In genomic region chr13:113594361-113594760, GRCm38 (mm10) we compare ENCODE assay signal across 21 mouse cellular contexts. TPM values are rescaled to one million over a fixed set of nuclear protein-coding genes. Genes with fewer than 3 reads are reported as not detected.
DNase-seq lines count a peak whose midpoint lies in the region; ATAC-seq and TF ChIP-seq lines count a peak whose summit lies in the region.
"Had no signal": no experiment of that assay in that cellular context is flagged by ENCODE, and none has a peak within 500 bp of the region (broad histone marks: within the 10 kb centered on the region; RNA-seq: fewer than 3 reads in every experiment).

No protein-coding gene starts in this region.

- no peak for TF ChIP-seq CTCF in forebrain, postnatal 0 days (IDR thresholded peaks at IDR 0.05; ENCODE audit: low read depth)
- TF ChIP-seq CTCF in E14TG2a.4 (conservative IDR thresholded peaks at IDR 0.05; ENCODE audit: low read length): no peak

- peaks cover 33% of the 10 kb centered on the region for H3K36me3 ChIP-seq in embryonic facial prominence, embryonic 13.5 days
- H3K36me3 ChIP-seq in embryonic facial prominence, embryonic 10.5 days (replicated peaks): peaks cover 53% of the 10 kb centered on the region
- H3K36me3 ChIP-seq in forebrain, postnatal 0 days (ENCODE audit: insufficient read depth): peaks cover 13% of the 10 kb centered on the region; the same call in 1 of the 2 replicates
- H3K36me3 ChIP-seq in forebrain, embryonic 11.5 days (ENCODE audit: control insufficient read depth, insufficient read depth, low read length): peaks cover 2% of the 10 kb centered on the region
- H3K36me3 ChIP-seq in E14TG2a.4 (ENCODE audit: insufficient read depth, low read length): peaks cover 54% of the 10 kb centered on the region
- H3K36me3 ChIP-seq in limb, embryonic 13.5 days: peaks cover 42% of the 10 kb centered on the region

- no peaks in the 10 kb centered on the region for H3K27me3 ChIP-seq in embryonic facial prominence, embryonic 13.5 days
- H3K27me3 ChIP-seq in embryonic facial prominence, embryonic 10.5 days (replicated peaks; ENCODE audit: low read depth, poor library complexity, severe bottlenecking): no peaks in the 10 kb centered on the region
- H3K27me3 ChIP-seq in forebrain, postnatal 0 days (ENCODE audit: insufficient read depth, low read length): no peaks in the 10 kb centered on the region
- H3K27me3 ChIP-seq in forebrain, embryonic 11.5 days (ENCODE audit: control insufficient read depth, insufficient read depth, low read length): no peaks in the 10 kb centered on the region
- H3K27me3 ChIP-seq in E14TG2a.4 (ENCODE audit: insufficient read depth, low read length): no peaks in the 10 kb centered on the region
- no peaks in the 10 kb centered on the region for H3K27me3 ChIP-seq in limb, embryonic 13.5 days
- H3K27me3 ChIP-seq: hindbrain, embryonic 15.5 days; Patski had no signal

- no peak for DNase-seq in embryonic facial prominence, embryonic 10.5 days (ENCODE audit: low spot score)
- DNase-seq in forebrain, postnatal 0 days: peak; percentile 35
- no peak for DNase-seq in forebrain, embryonic 11.5 days (ENCODE audit: low spot score)
- no peak for DNase-seq in heart, adult 18-20 months
- no peak for DNase-seq in frontal cortex, postnatal 25 days (ENCODE audit: low spot score in 2 of 2)
- DNase-seq: adrenal gland, adult 2 months; adrenal gland, postnatal 25 days; B cell, adult 2 months; cerebellum, adult 2 months; gastrocnemius, postnatal 25 days; heart, postnatal 10 days; kidney, adult 2 months had no signal

- ATAC-seq in embryonic facial prominence, embryonic 13.5 days (ENCODE audit: insufficient number of reproducible peaks, insufficient read depth, low FRiP score, low TSS enrichment, low read depth): no peak
- ATAC-seq in forebrain, postnatal 0 days: no peak
- no peak for ATAC-seq in forebrain, embryonic 11.5 days (replicated peaks; ENCODE audit: low FRiP score)
- peak; percentile 39; the same call in 1 of the 2 replicates for ATAC-seq in limb, embryonic 13.5 days (ENCODE audit: low FRiP score, low read depth)
- ATAC-seq: activated CD4-positive, CD25-positive, alpha-beta regulatory T cell, adult 4 months; CD4-positive, CD25-positive, alpha-beta regulatory T cell, adult 4 months; intestine, embryonic 16.5 days; Patski had no signal

- H3K4me2 ChIP-seq in embryonic facial prominence, embryonic 13.5 days: no peak overlapping the region
- no peak overlapping the region for H3K4me2 ChIP-seq in forebrain, postnatal 0 days (ENCODE audit: low read depth)
- H3K4me2 ChIP-seq in forebrain, embryonic 11.5 days (ENCODE audit: low read depth, low read length, severe bottlenecking): no peak overlapping the region
- no peak overlapping the region for H3K4me2 ChIP-seq in limb, embryonic 13.5 days (replicated peaks)
- H3K4me2 ChIP-seq: hindbrain, embryonic 15.5 days had no signal

- 0 out of 2 replicates have a peak overlapping the region, but pooled peaks have one; percentile 8 for H3K27ac ChIP-seq in embryonic facial prominence, embryonic 13.5 days
- H3K27ac ChIP-seq in embryonic facial prominence, embryonic 10.5 days (replicated peaks): no peak overlapping the region
- H3K27ac ChIP-seq in forebrain, postnatal 0 days (ENCODE audit: low read depth, low read length): no peak overlapping the region
- no peak overlapping the region for H3K27ac ChIP-seq in forebrain, embryonic 11.5 days (ENCODE audit: low read depth, low read length)
- peak overlapping the region; percentile 86 for H3K27ac ChIP-seq in limb, embryonic 13.5 days
- H3K27ac ChIP-seq: heart, embryonic 10.5 days; hindbrain, embryonic 15.5 days had no signal

- H3K4me3 ChIP-seq in embryonic facial prominence, embryonic 13.5 days: no peak overlapping the region
- no peak overlapping the region for H3K4me3 ChIP-seq in embryonic facial prominence, embryonic 10.5 days
- H3K4me3 ChIP-seq in forebrain, postnatal 0 days (ENCODE audit: low read depth, low read length): no peak overlapping the region
- no peak overlapping the region for H3K4me3 ChIP-seq in forebrain, embryonic 11.5 days (ENCODE audit: low read depth, low read length)
- H3K4me3 ChIP-seq in E14TG2a.4 (replicated peaks; ENCODE audit: low read length): peak overlapping the region; percentile 51; the same call in 1 of the 2 replicates
- no peak overlapping the region for H3K4me3 ChIP-seq in limb, embryonic 13.5 days
- H3K4me3 ChIP-seq: heart, embryonic 10.5 days; hindbrain, embryonic 15.5 days had no signal

- no peak overlapping the region for H3K9ac ChIP-seq in embryonic facial prominence, embryonic 13.5 days
- H3K9ac ChIP-seq in forebrain, postnatal 0 days: no peak overlapping the region
- no peak overlapping the region for H3K9ac ChIP-seq in forebrain, embryonic 11.5 days (ENCODE audit: low read length)
- no peak overlapping the region for H3K9ac ChIP-seq in limb, embryonic 13.5 days
- H3K9ac ChIP-seq: hindbrain, embryonic 15.5 days had no signal

- H3K4me1 ChIP-seq in embryonic facial prominence, embryonic 13.5 days: peaks cover 33% of the 10 kb centered on the region
- H3K4me1 ChIP-seq in embryonic facial prominence, embryonic 10.5 days: peaks cover 27% of the 10 kb centered on the region
- H3K4me1 ChIP-seq in forebrain, postnatal 0 days (ENCODE audit: insufficient read depth): peaks cover 16% of the 10 kb centered on the region
- no peaks in the 10 kb centered on the region for H3K4me1 ChIP-seq in forebrain, embryonic 11.5 days (replicated peaks; ENCODE audit: control insufficient read depth, insufficient read depth, low read length)
- peaks cover 71% of the 10 kb centered on the region for H3K4me1 ChIP-seq in E14TG2a.4 (replicated peaks; ENCODE audit: low read depth, low read length)
- peaks cover 57% of the 10 kb centered on the region for H3K4me1 ChIP-seq in limb, embryonic 13.5 days

- H3K9me3 ChIP-seq in embryonic facial prominence, embryonic 13.5 days: no peaks in the 10 kb centered on the region
- no peaks in the 10 kb centered on the region for H3K9me3 ChIP-seq in embryonic facial prominence, embryonic 10.5 days
- H3K9me3 ChIP-seq in forebrain, postnatal 0 days (ENCODE audit: low read length): no peaks in the 10 kb centered on the region
- no peaks in the 10 kb centered on the region for H3K9me3 ChIP-seq in forebrain, embryonic 11.5 days (ENCODE audit: control insufficient read depth, low read length)
- no peaks in the 10 kb centered on the region for H3K9me3 ChIP-seq in E14TG2a.4 (ENCODE audit: low read length)
- no peaks in the 10 kb centered on the region for H3K9me3 ChIP-seq in limb, embryonic 13.5 days
- H3K9me3 ChIP-seq: heart, embryonic 10.5 days; hindbrain, embryonic 15.5 days had no signal

- 80% methylated on average over 12 of the region's 12 CpGs for WGBS in embryonic facial prominence, embryonic 13.5 days
- WGBS in embryonic facial prominence, embryonic 10.5 days: 92% methylated on average over 12 of the region's 12 CpGs
- 45% methylated on average over 12 of the region's 12 CpGs for WGBS in forebrain, postnatal 0 days
- 90% methylated on average over 12 of the region's 12 CpGs for WGBS in forebrain, embryonic 11.5 days
- 74% methylated on average over 12 of the region's 12 CpGs for WGBS in limb, embryonic 13.5 days

RNA-seq across cellular contexts. Expression of gene Snx18, which starts 24.0 kb away (rescaled TPM):
- 23.2 and 25.5 TPM in 2 replicates for polyA plus RNA-seq in embryonic facial prominence, embryonic 13.5 days (2015; fragmentation: Nextera tagmentation; extraction: Ambion mirVana)
- 18.0 and 18.4 TPM in 2 replicates for polyA plus RNA-seq in embryonic facial prominence, embryonic 10.5 days (2016; fragmentation: Nextera tagmentation; extraction: Ambion mirVana)
- 30.7 and 35.5 TPM in 2 replicates for total RNA-seq in forebrain, postnatal 0 days (2014; rRNA removed)
- 9.0 and 10.3 TPM in 2 replicates for polyA plus RNA-seq in forebrain, postnatal 0 days (2015; fragmentation: Nextera tagmentation; extraction: Ambion mirVana)
- 18.7 and 21.1 TPM in 2 replicates for polyA plus RNA-seq in forebrain, embryonic 11.5 days (2014; fragmentation: Nextera tagmentation; extraction: Ambion mirVana)
- 23.2 and 23.5 TPM in 2 replicates for polyA plus RNA-seq in limb, embryonic 13.5 days (2015; fragmentation: Nextera tagmentation; extraction: Ambion mirVana)
- 10 to 100 TPM; 20.2 to 20.4 TPM for total RNA-seq in heart, adult 18-20 months (2021)

Comparison
In these comparisons a context has a peak if more than half of its experiments do, and no peak if none do; other contexts are left out.
1. H3K27ac ChIP-seq: peak in embryonic facial prominence, embryonic 13.5 days (single experiment) and limb, embryonic 13.5 days (single experiment); none in embryonic facial prominence, embryonic 10.5 days (single experiment), forebrain, postnatal 0 days (single experiment) and forebrain, embryonic 11.5 days (single experiment).